Mouse (Mus musculus): Measurements from ENCODE around the gene Lysmd2. TPM values are rescaled to one million over a fixed set of nuclear protein-coding genes. Genes with fewer than 3 reads are reported as not detected.
A peak's percentile ranks its signal among the peaks of the same experiment; 100 is the strongest.
"Not testable (repeated sequence)": the region's sequence is repeated elsewhere in the genome, so short reads cannot be mapped to it uniquely, and the experiment has no call there.

Gene Lysmd2
- total RNA-seq, 2 experiments from 2014 or later: 17.6 to 20.1 TPM

DNA sequence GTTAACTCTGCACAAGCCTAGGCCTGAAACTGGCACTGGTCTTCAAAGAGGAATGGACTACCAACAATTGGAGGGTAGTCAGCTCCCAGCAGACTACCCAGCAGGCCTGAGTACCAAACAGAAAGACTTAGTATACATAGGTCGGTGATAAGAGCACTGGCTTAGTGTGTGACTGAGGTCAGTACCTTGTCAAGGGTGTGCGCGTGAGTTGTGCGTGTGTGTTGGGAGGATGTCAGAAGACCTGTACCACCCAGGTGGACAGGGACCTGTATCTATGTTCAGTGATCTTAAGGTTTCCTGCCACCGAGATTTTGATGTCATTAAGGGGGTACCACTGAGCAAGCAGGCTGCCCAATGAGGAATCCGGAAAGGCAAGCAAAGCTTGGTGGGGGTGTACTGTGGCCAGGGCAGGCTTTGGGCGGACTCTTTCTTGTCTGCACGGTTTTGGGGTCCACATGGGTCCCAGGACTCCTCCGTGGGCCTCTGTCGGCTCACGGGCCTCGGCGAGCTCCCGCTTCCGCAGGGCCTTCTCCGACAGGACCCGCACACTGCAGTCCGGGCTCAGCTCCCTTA is 472 bp upstream of the Lysmd2 start:
- DNase-seq (ENCODE audit: low spot score in 2 of 2): no peak

DNA sequence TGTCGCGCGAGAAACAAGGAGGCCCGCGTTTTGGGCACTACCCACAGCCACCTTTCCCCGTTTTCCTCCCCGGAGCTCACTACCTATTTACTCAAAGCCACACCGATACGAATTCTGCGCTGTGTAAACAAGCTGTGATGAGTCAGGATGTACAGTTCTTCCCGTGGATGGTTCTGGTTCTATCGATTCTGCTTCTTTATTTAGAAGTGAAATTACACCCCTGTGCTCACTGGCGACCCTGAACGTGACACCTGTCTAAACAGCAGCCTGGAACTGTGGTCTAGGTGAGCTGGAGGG is 715 bp downstream of the Lysmd2 start:
- no peak for DNase-seq (ENCODE audit: low spot score in 2 of 2)

DNA sequence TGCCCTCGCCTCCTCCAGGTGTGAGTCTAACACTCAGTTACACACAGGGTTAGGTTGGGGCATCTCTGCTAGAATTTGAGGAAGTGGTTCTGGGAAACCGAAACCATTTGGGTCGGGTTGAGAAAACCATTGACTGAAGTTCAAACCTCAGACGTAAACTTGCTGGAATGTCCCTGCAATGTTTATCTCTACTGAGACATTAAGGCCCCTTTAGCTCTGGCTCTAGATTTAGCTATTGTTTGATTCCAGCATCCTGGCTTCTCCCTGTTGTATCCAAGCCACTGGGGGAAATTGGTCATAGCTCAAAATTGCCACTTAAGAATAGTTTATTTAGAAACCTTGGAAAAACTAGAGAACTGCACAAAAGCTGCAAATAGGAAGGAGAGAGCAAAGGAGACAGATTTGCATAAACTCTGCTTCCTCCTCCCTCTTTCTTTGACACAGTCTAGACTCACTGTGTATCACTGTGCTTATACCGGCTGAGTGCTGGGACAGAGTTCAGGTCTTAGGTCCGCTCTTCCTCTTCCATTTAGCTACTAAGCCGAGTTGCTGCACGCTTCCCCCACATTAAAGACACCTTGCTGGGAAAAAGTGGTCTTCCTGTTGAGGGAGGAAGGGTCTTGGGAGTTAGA is 5.4 kb downstream of the Lysmd2 start:
- no peak for DNase-seq (ENCODE audit: low spot score in 2 of 2)

DNA sequence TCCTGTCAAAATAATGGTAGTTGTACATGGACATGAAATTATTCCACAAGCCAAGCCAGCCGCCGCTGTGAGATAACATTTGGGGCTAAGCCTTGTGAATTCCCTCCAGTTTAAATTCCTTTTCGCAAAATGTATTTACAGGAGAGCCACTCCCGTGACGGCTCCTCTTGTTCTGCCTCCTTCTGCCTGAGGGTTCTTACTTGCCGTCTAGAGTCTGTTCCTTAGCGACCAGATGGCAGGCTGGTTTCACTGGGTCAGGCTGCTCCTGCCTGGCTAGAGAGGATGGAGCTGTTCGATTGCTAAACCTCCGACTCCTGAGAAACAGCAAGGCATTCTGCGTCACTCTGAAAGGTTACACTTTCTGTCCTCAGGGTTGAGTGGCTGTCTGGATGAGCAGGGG is 6.6 kb downstream of the Lysmd2 start:
- no peak for DNase-seq (ENCODE audit: low spot score in 2 of 2)

DNA sequence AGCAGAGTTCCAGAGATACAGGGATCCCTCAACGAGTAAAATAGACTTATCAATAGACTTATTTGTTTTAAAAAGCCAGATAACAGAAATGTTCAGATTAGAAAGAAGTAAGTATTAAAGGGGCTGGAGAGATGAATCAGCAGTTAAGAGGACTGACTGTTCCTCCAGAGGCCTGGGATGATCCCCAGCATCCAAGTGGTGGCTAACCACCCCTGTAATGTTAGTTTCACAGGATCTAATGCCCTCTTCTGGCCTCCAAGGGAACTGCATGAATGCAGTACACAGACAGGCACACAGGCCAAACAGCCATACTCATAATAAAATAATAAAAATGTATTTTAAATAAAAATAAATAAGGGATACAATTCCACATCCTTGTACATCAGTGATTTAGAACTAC is 7.4 kb downstream of the Lysmd2 start:
- no peak for DNase-seq (ENCODE audit: low spot score in 2 of 2)

DNA sequence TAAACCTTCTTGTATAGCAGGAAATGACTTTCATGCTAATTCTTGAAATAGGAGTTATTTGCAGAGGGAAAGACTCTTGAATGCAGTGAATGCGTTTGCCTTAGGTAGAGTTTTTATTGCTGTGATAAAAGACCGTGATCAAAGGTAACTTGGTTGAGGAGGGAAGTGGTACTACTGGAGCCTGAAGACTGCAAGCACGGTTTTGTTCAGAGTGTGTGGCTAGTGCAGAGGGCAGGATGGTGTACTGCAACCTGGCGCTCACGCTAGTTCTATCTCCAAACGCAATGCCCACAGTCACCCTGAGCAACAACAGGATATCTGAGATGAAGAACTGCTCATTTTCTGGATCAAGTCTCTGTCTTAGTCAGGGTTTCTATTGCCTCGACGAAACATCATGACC is 8.1 kb downstream of the Lysmd2 start:
- no peak for DNase-seq (ENCODE audit: low spot score in 2 of 2)

DNA sequence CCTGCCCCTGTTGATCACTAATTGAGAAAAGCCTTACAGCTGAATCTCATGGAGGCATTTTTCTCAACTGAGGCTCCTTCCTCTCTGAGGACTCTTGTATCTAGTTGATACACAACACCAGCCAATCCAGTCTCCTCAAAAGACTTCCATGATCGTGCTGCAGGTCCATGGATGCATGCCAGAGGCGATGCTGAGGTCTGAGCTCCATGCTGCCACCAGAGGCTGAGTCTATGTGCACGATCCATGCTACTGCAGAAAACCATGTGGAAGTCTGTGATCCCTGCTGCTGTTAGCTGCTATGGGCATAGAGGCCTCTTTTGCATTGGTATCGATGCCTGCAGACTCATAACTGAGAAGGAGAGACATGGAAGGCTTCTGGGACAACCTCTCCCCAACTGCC is 8.7 kb downstream of the Lysmd2 start:
- DNase-seq (ENCODE audit: low spot score in 2 of 2): no peak

DNA sequence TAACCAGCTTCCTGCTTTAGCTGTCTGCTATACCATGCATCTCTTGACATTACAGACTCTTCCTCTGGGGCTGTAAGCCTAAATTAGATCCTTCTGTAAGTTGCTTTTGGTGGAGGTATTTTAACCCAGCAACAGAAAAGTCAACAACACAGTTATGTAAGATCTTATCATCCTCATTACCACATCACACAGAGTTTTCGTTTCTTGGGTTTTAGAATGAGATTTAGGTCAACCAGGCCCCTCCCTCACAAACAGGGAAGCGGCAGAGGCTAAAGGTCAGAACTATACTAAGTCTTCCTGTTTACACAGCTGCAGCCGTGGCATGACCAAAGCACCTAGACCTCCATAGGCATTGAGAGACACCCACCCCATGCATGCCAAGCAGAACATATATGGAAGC is 19.9 kb downstream of the Lysmd2 start:
- DNase-seq (ENCODE audit: low spot score in 2 of 2): no peak

DNA sequence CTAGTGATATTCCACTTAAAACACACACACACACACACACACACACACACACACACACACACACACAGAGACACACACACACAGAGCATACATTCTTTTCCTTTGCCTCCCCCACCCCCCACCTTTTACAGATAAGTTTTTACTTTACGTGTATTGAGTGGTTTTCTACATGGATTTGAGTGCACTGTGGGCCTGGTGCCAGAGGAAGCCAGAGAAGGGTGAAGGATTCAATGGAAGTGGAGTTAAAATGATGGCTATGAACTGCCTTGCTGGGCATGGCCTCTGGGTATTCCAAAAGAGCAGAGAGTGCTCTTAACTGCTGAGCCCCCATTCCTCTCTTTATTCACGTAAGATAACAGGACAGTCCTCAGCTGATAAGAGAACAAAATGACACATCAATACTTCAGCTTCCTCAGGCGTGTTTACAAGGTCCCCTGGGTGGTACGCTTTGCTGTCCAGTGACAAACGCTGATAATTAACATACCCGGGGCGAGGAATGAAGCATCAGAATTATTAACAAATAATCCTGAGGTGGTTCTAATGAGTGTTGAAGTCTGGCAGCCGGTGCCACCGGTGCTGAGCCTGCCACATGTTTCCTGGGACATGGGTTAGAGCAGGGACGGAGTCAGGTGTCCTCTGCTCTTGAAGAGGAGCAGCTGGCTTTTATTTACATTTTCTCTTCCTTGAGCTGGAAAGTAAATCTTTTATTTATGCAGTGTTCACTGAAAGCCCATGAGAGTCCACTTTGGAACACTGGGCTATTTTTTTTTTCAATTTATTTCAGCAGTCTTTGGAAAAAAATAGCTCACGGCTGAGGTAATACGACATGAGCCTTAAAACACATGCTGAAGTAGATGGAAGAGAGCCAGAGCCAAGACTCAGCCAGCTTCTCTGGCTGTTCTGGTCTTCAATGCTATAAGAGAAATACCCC is 28.7 kb downstream of the Lysmd2 start:
- peak in 1 of 2 experiments; percentile 69 for DNase-seq (ENCODE audit: low spot score in 2 of 2)

DNA sequence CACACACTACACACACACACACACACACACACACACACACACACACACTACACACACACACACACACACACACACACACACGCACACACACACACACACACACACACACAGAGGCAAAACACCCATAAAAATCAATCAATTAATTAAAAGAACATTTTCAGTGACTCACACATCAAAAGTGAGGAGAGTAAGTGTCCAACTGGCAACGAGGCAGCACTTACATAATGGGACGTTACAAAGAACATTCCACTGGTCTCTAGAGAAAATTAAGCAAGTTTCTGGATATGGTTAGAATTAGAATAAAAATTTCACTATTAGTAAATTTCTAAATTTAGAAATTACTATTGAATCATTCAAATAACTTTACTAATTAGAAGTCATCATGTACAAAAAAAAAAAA is 30.9 kb downstream of the Lysmd2 start:
- not testable (repeated sequence) for DNase-seq (ENCODE audit: low spot score in 2 of 2)

DNA sequence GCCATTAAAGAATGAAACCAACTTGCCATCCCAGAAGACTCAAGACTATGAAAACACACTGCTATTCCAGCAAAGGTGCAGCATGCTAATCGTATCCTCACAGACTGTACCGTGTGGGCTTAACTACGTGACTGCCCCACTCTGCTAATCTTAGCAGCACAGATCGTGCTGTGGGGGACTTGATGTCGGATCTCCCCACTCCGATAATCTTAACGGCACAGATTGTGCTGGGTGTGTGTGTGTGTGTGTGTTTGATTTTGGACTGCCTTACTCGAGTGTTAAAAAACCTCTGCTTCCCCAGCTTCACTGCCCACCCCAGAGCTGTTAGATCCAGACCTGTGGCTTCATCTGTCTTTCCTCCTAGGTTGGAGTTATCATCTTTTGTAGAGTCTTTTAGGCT is 35.4 kb downstream of the Lysmd2 start:
- no peak for DNase-seq (ENCODE audit: low spot score in 2 of 2)

DNA sequence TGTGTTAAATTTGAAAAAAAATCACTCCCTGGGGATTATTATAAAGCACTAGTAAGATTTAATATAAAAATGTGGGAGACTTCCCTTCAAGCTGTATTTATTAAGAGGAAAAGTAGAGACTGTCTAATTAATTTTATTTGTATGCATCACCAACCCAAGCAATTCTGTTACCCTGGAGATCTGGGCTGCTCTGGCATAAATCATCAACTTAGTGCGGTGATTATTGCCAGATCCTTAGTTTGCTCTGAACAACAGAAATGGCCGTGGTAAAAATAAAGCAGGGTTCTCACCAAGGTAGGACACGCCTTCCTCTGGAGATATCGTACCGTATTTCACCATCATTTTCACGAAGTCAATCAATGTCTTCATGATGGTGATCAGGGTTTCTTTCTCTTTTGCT is 39.8 kb downstream of the Lysmd2 start:
- DNase-seq (ENCODE audit: low spot score in 2 of 2): no peak

DNA sequence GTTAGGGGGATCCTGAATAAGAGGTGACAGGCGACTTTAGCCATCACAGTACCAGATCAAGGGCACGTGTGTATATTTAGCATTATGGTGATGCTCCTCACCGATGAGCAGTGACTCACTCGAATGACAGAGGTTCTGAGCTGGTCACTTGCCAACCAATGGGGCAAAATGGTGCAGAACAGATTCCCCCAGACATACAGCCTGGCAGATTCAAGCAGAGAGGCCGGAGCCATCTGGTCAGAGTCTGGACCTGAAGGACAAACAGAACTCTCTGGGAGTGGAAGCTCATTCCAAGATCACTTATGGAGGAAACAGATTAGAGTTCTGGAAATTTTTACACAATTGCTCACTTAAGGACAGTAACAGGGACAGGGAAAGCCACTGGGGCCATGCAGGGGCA is 41.1 kb downstream of the Lysmd2 start:
- no peak for DNase-seq (ENCODE audit: low spot score in 2 of 2)

DNA sequence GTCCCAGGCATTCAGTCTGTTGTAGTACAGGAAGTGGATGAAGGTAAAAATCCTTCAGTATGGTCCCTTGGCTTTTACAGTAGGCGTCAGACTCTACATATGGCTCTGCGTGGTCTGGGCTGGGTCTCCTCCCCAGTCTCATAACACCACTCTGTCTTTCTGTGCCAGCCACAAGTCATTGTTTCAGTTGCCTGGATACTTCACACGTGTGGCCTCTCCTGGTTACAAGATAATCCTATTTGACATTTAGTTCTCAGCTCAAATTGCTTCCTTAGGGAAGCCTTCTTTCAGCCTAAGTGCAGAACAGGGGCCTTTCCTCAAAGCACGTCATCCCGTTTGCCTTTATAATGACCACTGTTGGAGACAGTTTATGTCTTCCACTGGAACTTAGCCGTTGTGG is 47.2 kb downstream of the Lysmd2 start:
- DNase-seq (ENCODE audit: low spot score in 2 of 2): no peak

DNA sequence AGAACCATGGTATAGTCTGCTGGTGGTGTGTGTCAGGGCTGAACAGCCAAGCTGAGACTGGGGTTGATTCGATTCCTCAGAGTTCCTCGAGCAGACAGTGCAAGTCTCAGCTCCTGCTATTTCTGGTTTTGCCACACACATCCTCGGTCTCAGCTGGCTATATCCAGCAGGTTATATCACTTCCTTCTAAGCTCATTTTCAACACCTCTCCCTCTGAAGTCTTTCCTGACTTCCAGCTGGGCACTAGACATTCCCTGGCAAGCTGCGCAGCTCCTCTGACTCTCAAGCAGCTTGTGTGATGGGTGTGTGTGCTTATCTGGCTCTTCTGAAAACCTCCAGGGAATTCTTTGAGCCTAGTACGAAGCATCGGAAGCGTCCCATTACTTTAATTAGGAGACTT is 50.7 kb downstream of the Lysmd2 start:
- DNase-seq (ENCODE audit: low spot score in 2 of 2): no peak

DNA sequence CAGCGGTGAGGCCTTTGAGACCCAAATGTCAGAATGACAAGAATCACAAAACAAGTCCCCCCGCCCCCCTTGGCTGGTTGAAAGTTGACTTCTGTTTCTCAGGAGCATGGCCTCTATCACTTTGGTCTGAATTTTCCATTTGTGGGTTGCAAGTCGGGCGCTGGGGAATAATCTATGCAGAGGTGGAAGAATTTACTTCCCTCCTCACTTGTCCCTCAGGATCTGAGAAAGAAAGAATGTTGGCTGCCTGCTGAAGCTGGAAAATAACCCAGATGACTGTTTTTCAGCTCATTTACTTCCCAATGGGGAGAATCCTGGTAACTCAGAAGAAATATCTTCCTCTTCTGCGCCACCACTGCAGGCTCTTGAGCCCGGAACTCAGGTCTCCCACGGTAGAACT is 52.8 kb downstream of the Lysmd2 start:
- DNase-seq (ENCODE audit: low spot score in 2 of 2): peak in 1 of 2 experiments; percentile 22

DNA sequence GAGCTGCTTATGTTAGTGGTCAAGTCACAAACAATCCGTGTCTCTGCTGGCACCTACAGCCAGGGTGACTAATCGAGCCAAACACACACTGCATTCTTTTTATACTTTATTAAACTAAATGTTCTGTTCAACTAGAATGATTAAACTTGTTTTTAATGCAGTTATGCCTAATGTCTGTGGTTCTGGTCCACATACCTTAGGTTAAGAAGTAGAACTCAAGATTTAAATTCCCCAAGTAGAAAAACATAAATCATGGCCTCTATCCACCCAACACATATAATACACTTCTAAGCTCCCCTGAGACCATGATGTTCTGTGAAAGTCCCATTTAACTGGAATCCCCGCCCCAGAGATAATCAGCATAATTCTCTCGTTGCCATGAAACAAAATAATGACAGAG is 54.1 kb downstream of the Lysmd2 start:
- no peak for DNase-seq (ENCODE audit: low spot score in 2 of 2)

DNA sequence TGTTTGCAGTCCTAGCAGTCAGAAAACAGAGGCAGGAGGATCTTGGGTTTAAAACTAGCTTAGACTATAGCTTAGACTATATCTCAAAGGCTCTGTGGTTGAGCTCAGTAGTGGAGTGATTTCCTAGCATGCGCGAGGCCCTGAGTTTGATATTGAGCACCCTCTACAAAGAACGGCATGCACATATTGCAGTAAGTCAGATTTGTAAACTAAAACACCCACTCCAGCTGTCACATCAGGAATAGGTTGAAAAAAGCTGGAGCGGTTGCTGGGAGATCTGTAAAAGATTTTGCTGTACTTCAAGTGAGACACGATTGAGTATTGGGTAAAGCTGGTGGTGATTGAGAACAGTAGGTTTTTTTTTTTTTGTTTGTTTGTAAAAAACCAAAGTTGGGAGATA is 55.1 kb downstream of the Lysmd2 start:
- no peak for DNase-seq (ENCODE audit: low spot score in 2 of 2)

DNA sequence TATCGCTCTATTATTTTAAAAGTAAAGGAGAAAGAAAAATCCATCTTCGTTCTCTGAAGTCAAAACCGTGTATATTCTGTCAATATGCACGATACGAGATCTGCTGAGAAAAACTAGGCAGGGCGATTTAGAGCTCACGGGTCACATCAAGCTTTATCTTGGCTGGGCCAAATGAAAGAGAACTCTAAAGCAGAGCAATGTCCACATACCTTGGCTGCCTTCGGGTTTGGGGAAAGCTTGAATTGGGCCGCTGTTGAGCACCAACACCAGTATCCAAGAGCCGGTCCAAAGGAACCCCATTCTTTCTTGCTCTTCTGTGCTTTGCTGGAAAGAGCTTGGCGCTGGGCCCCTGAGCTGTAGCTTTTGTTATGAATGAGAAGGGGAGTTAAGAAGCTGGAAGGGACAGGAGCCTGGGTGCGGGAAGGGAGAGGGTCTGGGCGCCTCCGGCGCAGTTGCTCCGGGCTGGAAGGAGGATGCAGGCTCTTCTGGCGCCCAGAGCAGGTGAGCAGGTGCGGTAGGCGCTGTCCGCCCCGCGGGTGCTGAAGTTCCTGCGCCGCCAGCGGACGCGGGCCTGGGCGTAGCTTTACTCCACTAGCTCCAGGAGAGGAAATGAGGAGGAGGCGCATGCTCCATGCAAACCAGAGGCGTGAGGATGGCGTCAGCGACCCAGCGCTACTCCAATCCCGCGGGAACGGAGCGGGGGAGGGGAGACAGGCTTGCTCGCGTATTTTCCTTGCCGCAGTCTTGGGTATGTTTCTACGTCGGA is 58.1 kb downstream of the Lysmd2 start, which contains the start of gene Scg3:
Gene Scg3, minus strand, starts transcription at position 631 of the 766 bp plus-strand sequence.
- peak; percentile 42 to 62 for DNase-seq (ENCODE audit: low spot score in 2 of 2)

DNA sequence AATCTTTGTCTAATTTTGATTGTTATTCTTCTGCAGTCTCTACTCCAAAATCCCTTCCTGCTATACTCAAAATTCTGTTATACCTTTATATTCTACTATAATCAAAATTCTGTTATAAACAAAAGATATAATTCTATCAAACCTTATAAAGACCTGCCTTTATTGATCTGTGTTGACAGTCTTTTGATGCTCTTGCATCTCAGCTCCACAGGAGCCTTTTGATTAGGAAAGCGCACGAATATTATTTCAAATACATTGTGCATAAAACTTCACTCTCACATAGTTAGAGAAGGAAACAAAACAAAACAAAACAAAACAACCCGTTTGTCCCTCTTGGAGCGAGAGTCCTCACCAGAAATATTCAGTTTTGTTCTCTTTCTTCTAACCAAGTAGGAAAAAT is 58.8 kb downstream of the Lysmd2 start:
- no peak for DNase-seq (ENCODE audit: low spot score in 2 of 2)

DNA sequence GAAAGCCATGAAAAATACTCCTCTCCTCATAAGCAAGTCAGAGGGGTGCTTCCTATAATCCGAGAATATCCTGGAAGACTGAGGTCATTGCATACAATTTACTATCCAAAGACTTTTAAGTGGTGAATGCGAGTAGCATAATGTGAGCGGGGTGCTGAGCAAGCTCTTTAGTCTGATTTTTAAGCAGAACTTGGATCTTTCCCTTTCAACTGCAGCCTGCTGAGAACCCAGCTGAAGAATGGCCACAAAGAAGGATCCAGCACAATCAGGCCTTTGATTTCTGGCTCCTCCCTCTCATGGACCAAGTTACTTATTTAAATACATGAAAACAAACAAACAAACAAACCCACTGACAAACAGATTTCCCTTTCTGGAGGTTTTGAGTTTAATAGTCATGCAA is 59.2 kb downstream of the Lysmd2 start:
- DNase-seq (ENCODE audit: low spot score in 2 of 2): no peak

Measured in gastrocnemius, postnatal 4 days (tissue).